Mouse (Mus musculus) small intestine, adult 2 months (tissue): ENCODE measurements around the gene Memo1. TPM values are rescaled to one million over a fixed set of nuclear protein-coding genes. Genes with fewer than 3 reads are reported as not detected.

ENCODE experiments used
- H3K27ac ChIP-seq: fragments of 200-500 bp; 2 replicates; pipeline ENCODE4 v1.5.1; 2012; ENCODE audit warnings: low read depth, low read length, control low read depth, inconsistent platforms; ENCODE audit not compliant: insufficient read depth
- H3K27me3 ChIP-seq: fragments of 200-500 bp; 2 replicates; pipeline ENCODE4 v1.6.1; 2012; ENCODE audit warnings: mild to moderate bottlenecking, moderate library complexity, low read length, inconsistent platforms; ENCODE audit not compliant: control insufficient read depth, insufficient read depth
- H3K36me3 ChIP-seq: fragments of 200-500 bp; 2 replicates; pipeline ENCODE4 v1.6.1; 2012; ENCODE audit warnings: mild to moderate bottlenecking, low read length, control low read depth, inconsistent platforms; ENCODE audit not compliant: control insufficient read depth, insufficient read depth
- H3K4me1 ChIP-seq: fragments of 200-500 bp; 2 replicates; pipeline ENCODE4 v1.6.1; 2012; ENCODE audit warnings: low read length, inconsistent platforms, mixed read lengths; ENCODE audit not compliant: control insufficient read depth, insufficient read depth, insufficient read length
- H3K4me3 ChIP-seq: fragments of 200-500 bp; 2 replicates; pipeline ENCODE4 v1.5.1; 2012; ENCODE audit warnings: low read depth, mild to moderate bottlenecking, control low read depth, inconsistent platforms, low read length, moderate library complexity
- CTCF ChIP-seq: fragments of 200-500 bp; IDR thresholded peaks from 2 replicates; pipeline ENCODE4 v1.5.1; 2012; ENCODE audit warnings: low read depth, mild to moderate bottlenecking, control low read depth, inconsistent platforms, low read length, moderate library complexity, mixed read lengths; ENCODE audit not compliant: insufficient replicate concordance, insufficient read length; ENCODE audit errors: extremely low read depth
- POLR2A ChIP-seq: fragments of 200-500 bp; IDR thresholded peaks from 2 replicates; pipeline ENCODE4 v1.6.1; 2012; ENCODE audit warnings: low read depth, mild to moderate bottlenecking, control low read depth, inconsistent platforms, low read length, moderate library complexity
- WGBS: fragments of 180-500 bp; shearing (Covaris S2); methylation state at CpG from one replicate; pipeline ENCODE4 v1.1.7; 2018; 5-methylcytosine and 5-hydroxymethylcytosine counted together
- polyA plus RNA-seq: library from polyadenylated mRNA; depleted of rRNA; stranded (reverse); fragments of >200 nt; gene quantifications from 2 replicates; pipeline ENCODE4 v1.2.3, GENCODE M21; 2012

Gene Memo1
- polyA plus RNA-seq, 1 experiment, result 11.0 TPM

DNA sequence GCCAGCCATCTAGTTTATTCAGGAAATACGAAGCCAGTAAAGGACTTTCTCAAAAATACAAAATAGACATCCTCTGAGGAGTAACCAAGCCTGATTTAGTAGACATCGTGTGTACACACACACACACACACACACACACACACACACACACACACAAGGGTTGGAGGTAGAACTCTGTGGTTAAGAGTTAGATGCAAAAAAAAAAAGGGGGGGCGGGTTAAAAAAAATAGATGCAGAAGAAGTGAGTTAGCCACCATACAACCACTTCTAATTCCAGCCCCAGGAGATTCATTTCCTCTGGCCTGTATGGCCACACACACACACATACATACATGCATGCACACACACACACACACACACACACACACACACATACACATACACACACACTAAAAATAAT is 13.3 kb downstream of the Memo1 start:
- Histone ChIP-seq H3K4me3 (no peak overlapping the region), H3K36me3 (0 out of 2 replicates have a peak, but pooled peaks cover 2% of the 10 kb centered on the region)
- 82% methylated on average over 3 of the region's 3 CpGs for WGBS

DNA sequence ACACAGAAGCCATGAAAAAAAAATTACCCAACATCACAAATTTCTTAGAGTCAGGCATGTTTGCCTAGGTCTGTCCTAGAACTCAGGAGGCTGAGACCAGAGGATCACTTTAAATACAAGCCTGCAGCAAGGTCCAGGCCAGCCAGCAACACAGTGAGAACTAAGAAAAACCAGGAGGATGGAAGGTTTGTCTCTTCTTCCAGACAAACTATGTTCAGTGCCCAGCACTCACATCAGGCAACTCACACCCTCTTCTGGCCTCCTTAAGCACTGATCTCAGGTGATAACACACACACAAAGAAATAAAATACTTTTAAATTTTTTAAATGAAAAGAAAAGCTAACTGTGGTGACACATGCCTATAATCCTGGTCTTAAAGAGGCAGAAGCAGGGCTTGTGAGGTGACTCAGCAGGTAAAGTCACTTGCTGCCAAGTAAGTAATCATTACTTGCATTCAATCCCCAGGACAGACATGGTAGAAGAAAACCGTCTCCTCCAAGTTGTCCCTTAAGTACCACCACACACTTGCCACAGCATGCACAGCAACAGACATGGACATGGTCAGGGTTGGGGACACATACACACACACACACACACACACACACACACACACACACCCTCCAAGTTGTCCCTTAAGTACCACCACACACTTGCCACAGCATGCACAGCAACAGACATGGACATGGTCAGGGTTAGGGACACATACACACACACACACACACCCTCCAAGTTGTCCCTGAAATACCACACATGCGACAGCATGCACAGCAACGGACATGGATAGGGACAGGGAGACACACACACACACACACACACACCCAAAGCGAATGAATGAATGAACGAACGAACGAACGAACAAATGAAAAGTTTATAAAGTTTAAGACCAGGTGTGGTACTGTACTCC is 16.1 kb downstream of the Memo1 start:
- Histone ChIP-seq H3K4me3 (no peak overlapping the region), H3K27me3 (no peaks in the 10 kb centered on the region), H3K4me1 (no peaks in the 10 kb centered on the region), H3K27ac (no peak overlapping the region), H3K36me3 (0 out of 2 replicates have a peak, but pooled peaks cover 2% of the 10 kb centered on the region)
- WGBS, result 89% methylated on average over 8 of the region's 8 CpGs
- TF ChIP-seq CTCF (no peak), POLR2A (no peak)

More for the DNA sequence above, 13.3 kb downstream of the Memo1 start:
- Histone ChIP-seq H3K27me3 (no peaks in the 10 kb centered on the region), H3K4me1 (peaks cover 3% of the 10 kb centered on the region; the same call in 1 of the 2 replicates), H3K27ac (no peak overlapping the region)
- TF ChIP-seq POLR2A (no peak), CTCF (no peak)

DNA sequence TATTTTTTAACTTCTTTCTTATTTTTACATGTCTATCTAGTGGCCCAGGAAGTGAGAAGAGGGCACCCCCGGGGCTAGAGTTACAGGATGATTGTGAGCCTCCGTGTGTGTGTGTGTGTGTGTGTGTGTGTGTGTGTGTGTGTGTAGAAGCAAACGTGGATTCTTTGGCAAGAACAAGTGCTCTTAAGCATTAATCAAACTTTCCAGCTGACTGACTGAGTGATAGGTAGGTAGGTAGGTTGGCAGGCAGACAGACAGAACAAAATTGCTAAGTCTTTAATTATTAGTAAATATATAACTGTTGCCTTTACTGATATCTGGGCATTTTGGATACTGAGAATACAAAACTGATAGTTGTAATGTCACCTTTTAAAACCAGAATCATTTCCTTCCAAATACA is 20.9 kb downstream of the Memo1 start:
- H3K4me1 ChIP-seq, result peaks cover 2% of the 10 kb centered on the region; the same call in 1 of the 2 replicates
- H3K27ac ChIP-seq, result no peak overlapping the region
- H3K27me3 ChIP-seq, result no peaks in the 10 kb centered on the region
- H3K36me3 ChIP-seq, result no peaks in the 10 kb centered on the region
- TF ChIP-seq CTCF (no peak), POLR2A (no peak)
- whole genome bisulfite sequencing, result 60% methylated on average over 3 of the region's 3 CpGs
- H3K4me3 ChIP-seq, result no peak overlapping the region

DNA sequence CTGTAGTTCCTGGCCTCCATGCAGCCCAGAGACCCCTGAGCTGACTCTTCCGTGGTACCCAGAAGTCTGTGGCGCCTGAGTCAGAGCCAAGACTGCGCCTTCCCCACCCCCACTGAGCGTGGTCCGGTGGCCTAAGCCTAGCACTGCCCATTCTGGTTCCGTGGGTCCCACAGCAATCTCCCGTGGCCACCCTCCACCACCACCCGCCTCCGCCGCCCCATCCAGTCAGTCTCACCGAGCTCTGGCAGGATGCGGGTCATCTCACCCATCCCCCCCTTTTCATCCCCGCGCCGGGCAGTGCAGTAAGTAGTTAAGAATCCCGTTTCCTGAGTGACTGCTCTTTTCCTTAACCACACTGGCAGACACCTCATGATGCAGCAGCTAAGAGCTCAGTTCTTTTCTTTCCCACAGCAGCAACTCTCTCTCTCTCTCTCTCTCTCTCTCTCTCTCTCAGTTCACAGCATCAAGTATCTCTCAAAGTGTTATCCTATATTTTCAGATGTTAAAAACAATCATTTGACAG is 22.6 kb downstream of the Memo1 start:
- peaks cover 2% of the 10 kb centered on the region; the same call in 1 of the 2 replicates for H3K4me1 ChIP-seq
- H3K27me3 ChIP-seq, result no peaks in the 10 kb centered on the region
- no peak overlapping the region for H3K27ac ChIP-seq
- no peak overlapping the region for H3K4me3 ChIP-seq
- WGBS, result 90% methylated on average over 16 of the region's 16 CpGs
- TF ChIP-seq CTCF, result no peak
- no peak for TF ChIP-seq POLR2A
- H3K36me3 ChIP-seq, result no peaks in the 10 kb centered on the region

DNA sequence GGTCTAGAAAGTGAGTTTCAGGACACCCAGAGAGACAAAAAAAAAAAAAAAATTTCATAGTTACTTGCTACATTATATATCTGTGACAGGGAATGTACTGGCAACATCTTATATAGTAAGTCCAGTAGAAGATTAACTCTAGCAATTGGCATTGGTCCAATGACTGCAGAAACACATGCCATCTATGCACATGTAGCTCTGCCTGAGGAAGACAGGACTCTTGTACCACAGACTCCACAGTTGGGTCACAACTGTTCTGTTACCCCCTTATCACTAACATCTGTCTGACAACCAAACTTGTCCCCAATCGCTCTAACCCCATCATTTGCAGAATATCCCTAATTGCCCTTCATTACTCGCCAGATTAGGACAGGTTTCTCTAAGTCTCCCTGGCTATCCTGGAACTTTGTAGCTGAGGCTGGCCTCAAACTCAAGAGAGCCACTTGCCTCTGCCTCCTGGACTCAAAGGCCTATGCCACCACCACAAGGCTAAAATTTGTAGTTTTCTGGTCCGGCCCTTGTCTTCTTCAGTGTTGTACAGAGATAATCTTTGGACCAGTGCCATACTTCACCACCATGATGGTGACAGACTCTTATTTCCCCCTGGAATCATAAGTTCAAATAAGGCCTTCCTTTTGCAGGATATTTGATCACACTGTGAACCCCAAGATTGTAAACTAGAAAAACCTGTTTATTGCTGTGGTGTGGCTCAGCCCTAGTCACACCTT is 23.6 kb downstream of the Memo1 start:
- Histone ChIP-seq H3K4me1 (peaks cover 2% of the 10 kb centered on the region; the same call in 1 of the 2 replicates), H3K27ac (no peak overlapping the region), H3K4me3 (no peak overlapping the region), H3K36me3 (no peaks in the 10 kb centered on the region), H3K27me3 (no peaks in the 10 kb centered on the region)
- no peak for TF ChIP-seq CTCF
- WGBS, result 71% methylated on average over 3 of the region's 3 CpGs

DNA sequence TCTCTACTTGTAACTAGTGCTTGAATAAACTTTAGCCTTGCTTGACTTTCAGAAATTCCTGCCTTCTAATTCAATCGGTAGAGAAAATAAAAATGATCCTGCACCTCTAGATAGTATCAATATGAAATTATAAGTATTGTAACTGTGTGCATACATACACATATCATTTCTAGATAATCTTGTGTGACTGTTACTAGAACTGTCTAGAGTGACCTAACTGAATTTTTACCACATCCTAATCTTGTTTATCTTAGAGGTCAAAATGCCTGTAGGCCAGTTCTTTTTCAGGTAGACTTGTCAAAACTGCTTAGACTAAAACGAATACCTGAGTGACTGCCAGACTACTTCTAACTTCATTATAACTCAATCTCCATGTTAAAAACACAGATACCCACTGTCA is 25.1 kb downstream of the Memo1 start:
- no peak overlapping the region for H3K27ac ChIP-seq
- no peaks in the 10 kb centered on the region for H3K27me3 ChIP-seq
- peaks cover 2% of the 10 kb centered on the region; the same call in 1 of the 2 replicates for H3K4me1 ChIP-seq
- H3K36me3 ChIP-seq, result no peaks in the 10 kb centered on the region
- no peak overlapping the region for H3K4me3 ChIP-seq
- TF ChIP-seq POLR2A (no peak), CTCF (no peak)
- 55% methylated on average over 2 of the region's 2 CpGs for WGBS

DNA sequence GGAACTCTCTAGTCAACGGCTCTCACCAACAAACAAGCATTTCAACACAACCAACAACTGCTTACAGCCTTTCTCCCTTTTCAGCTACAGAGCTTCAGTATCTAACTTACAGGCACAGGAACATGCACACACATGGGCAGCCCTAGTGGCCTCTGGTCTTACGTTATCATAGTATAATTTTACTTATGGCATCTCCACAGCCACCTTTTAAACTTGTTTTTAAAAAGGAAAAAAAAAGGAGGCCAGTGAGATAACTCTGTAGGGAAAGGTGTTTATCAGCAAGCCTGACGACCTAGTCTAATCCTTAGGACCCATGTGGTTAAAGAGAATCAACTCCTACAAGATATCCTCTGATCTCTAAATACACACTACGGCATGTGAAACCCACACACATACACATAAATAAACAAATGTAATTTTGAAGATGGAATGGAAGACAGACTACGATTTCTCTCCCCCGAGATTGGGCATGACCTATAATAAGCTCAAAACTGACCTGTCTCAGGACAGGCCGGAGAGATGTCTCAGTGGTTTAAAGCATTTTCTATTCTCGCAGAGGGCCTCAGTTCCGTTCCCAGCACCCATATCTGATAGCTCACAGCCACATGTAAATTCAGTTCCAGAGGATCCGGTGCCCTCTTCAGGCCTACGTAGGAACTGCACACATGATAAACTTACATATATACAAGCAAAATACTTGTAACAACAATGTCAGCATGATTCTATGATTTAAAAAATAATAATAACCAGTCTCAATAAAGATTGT is 27.7 kb downstream of the Memo1 start:
- TF ChIP-seq CTCF (no peak), POLR2A (no peak)

More for the DNA sequence above, 27.7 kb downstream of the Memo1 start:
- H3K36me3 ChIP-seq, result no peaks in the 10 kb centered on the region
- WGBS, result 94% methylated on average over 11 of the region's 11 CpGs
- H3K27me3 ChIP-seq, result no peaks in the 10 kb centered on the region
- no peak overlapping the region for H3K4me3 ChIP-seq
- peaks cover 5% of the 10 kb centered on the region for H3K4me1 ChIP-seq
- H3K27ac ChIP-seq, result no peak overlapping the region
